Mouse (Mus musculus) cerebellum, postnatal 25 days (tissue): ENCODE data around the gene Rpap1.

Experiments
- DNase-seq, 2 experiments: peaks; one replicate each; pipeline ENCODE4 v3.0.0; 2021; ENCODE audit warnings: mixed read lengths in 2 of 2

The Rpap1 gene

GRCm38 (mm10) chr2:119798246-119798927, 11.1 kb upstream of the Rpap1 start:
- peak; percentile 72 to 83 for DNase-seq

- DNase-seq = no peak
Observed at GRCm38 (mm10) chr2:119797279-119797783, 10.0 kb upstream of the Rpap1 start, which contains the start of gene Tyro3. Gene Tyro3 (plus strand): TSS chr2:119797733.

- no peak for DNase-seq
Observed at GRCm38 (mm10) chr2:119789996-119790395, 2.7 kb upstream of the Rpap1 start.

DNA sequence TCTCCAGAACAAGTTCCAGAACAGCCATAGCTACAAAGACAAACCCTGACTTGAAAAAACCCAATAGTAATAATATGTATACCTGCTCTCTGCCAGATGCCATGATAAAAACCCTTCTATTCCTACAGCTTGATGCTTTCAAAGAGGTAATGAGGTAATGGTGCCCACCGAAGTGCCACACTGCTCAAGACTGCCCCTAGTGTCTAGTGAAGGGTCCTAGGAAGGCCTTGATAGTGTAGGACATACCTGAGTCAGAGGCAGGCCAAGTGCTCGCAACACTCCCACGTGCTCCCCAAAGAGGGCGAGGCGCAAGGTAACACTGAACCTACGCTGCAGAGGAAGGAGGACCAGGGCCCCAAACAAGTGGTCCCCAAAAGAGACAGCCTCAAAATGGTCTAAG, 20.1 kb downstream of the Rpap1 start:
- no peak for DNase-seq

DNA sequence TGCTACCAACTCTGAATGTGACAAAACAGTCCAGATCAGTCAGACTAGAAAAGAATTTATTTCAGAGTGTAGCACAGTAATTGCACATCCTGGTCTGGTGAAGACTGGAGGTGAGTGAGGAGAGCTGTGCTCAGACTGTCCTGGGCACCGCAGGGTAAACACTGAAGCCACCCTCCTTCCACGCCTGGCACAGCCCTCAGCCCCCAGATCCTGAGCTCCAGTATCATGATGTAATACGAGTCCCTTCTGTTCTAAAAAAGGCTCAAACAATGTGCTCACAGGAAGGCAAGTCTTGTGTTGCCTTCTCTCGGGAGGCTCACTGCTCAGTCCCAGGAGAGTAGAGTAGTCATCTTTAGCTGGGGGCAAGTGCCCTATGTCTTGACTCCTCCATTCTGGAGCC, 23.4 kb downstream of the Rpap1 start:
- DNase-seq = no peak

- no peak for DNase-seq
Observed at GRCm38 (mm10) chr2:119762276-119762675, 25.1 kb downstream of the Rpap1 start.

DNA sequence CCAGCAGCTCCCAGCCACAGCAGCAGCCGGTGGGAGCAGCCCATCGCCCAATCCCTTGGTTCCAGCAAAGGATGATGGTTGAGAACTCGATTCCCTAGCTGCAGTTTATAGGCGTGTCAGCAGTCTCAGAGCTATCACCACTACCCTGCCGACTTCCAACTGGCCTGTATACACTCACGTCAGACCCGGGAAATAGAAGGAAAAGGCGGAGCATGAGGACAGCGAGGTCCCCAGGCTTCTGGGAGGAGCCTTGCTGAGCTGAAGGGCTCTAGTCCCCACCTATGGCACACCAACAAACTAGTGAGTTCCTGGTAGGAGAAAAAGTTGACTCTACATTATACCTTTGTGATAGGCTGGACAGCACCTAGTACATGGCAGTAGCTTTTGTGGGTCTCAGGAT, 27.1 kb downstream of the Rpap1 start, which contains the start of gene Ltk:
Gene Ltk, minus strand, starts transcription at position 181 of the 400 bp plus-strand sequence.
- no peak for DNase-seq

GRCm38 (mm10) chr2:119758844-119759835, 28.2 kb downstream of the Rpap1 start:
- no peak for DNase-seq

- DNase-seq = peak; percentile 67 to 69
Observed at GRCm38 (mm10) chr2:119758101-119758843, 29.1 kb downstream of the Rpap1 start.

DNA sequence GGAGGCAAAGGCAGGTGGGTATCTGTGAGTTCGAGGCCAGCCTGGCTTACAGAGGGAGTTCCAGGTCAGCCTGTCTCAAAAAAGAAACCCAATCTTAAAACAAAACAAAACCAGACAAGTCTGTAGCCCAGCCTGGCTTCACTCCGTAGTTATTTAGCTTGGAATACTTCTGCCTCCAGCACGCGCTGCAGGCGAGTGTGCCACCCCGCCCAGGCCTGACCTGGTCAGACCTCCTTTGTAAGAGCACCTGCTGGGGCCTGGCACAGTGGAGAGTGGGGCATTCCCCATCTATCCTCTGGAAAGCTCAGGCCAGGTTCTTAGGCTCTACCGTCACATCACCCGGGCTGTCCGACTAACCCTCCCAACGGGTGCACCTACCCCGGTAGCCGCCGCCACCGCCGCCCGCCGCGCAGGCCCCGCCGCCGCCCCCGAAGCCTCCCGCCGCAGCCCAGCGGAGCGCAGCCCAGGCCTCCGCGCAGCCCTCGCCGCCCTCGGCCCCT, 29.7 kb downstream of the Rpap1 start:
- peak in 1 of 2 experiments; percentile 56 for DNase-seq

DNA sequence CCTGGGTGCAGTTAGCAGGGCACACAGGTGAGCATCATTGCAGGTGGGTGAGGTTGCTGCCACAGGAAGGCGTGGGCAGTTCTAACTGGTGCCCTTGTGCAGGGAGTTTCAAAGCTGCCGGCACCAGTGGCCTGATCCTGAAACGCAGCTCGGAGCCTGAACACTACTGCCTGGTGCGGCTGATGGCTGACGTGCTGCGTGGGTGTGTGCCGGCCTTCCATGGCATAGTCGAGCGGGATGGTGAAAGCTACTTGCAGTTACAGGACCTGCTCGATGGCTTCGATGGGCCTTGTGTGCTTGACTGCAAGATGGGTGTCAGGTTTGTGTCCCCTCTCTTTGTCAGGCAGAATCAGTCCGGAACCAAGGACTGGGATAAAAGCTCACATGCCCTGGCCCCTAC, 38.1 kb downstream of the Rpap1 start:
- DNase-seq = no peak

DNA sequence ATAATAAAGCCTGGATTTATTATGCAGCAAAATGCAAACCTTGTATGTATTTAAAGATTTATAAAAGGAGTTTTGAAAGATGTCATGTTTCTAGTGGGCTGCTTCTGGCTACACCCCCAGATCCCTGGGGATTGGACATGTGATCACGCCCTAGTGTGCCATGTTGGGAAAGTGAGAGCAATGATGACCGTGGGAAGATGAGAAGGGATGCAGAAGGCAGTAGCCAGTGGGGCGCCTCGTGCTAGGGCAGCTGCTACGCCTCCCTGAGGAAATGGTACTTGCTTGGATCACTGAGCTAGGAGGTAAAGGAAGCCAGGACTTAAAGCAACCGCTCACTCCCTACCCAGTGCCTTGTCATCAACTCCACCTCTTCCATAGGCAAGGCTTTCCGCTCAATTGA, 39.8 kb downstream of the Rpap1 start:
- no peak for DNase-seq

DNA sequence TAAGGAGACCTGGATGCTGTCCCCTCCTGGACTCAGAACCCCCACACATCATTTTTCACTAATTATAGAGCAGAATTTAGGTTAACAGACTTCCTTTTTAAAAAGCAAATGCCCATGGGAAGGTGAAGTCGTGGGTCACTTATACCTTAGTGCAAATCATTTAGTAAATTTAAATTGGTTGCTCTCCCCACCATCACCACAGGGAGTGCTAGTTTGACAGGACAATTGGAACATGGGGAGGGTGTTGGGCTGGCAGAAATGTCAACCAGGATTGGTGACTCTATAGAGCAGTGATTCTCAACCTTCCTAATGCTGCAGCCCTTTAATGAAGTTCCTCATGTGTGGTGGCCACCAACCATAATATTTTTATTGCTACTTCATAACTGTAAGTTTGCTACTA, 42.1 kb downstream of the Rpap1 start:
- DNase-seq = peak in 1 of 2 experiments; percentile 28

- DNase-seq = peak in 1 of 2 experiments; percentile 31
Observed at GRCm38 (mm10) chr2:119744163-119745111, 42.9 kb downstream of the Rpap1 start.

GRCm38 (mm10) chr2:119743808-119744162, 43.6 kb downstream of the Rpap1 start:
- no peak for DNase-seq

- peak in 1 of 2 experiments; percentile 10 for DNase-seq
Observed at GRCm38 (mm10) chr2:119743176-119743807, 44.0 kb downstream of the Rpap1 start.

DNA sequence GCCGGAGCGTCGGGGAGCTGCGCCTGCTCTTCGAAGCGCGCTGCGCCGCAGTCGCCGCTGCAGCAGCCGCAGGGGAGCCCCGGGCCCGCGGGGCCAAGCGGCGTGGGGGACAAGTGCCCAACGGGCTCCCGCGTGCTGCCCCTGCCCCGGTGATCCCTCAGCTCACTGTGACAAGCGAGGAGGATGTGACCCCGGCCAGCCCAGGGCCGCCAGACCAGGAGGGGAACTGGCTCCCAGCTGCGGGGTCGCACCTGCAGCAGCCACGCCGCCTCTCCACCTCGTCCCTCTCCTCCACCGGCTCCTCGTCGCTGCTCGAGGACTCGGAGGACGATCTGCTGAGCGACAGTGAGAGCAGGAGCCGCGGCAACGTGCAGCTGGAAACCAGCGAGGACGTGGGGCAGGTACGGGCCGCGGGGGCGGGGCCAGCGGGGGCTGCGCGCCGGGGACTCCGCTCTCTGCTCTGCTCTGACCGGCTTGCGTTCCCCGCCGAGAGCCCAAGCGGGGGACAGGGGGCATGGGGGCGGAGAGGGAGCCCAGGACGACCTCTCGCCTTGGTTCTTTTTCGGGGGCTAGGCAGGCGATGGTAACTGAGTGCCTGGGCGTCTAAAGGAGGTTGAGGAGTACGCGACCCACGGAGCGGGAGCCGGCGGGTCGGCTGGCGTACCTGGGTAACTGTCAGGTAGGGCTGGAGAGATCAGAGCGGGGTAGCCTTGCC, 44.7 kb downstream of the Rpap1 start:
- peak; percentile 25 to 31 for DNase-seq

GRCm38 (mm10) chr2:119741581-119742411, 45.5 kb downstream of the Rpap1 start, which contains the start of gene Itpka:
Gene Itpka (plus strand): TSS chr2:119742337.
- DNase-seq = peak in 1 of 2 experiments; percentile 42

GRCm38 (mm10) chr2:119740567-119740966, 46.8 kb downstream of the Rpap1 start:
- DNase-seq = no peak
